In genomic region chr14:19763527-19763926, GRCm38 (mm10) we compare ENCODE assay signal across 11 mouse cellular contexts. TPM values are rescaled to one million over a fixed set of nuclear protein-coding genes. Genes with fewer than 3 reads are reported as not detected.
A peak's percentile ranks its signal among the peaks of the same experiment; 100 is the strongest.
DNase-seq lines count a peak whose midpoint lies in the region; ATAC-seq and TF ChIP-seq lines count a peak whose summit lies in the region.
"Had no signal": no experiment of that assay in that cellular context is flagged by ENCODE, and none has a peak within 500 bp of the region (broad histone marks: within the 10 kb centered on the region; RNA-seq: fewer than 3 reads in every experiment).

No protein-coding gene starts in this region.

- no peak for DNase-seq in heart, postnatal 4 days
- DNase-seq in midbrain, embryonic 10.5 days (ENCODE audit: low spot score): no peak
- DNase-seq in kidney, postnatal 4 days: peak; percentile 54 to 66
- DNase-seq in gastrocnemius, postnatal 10 days: no peak
- no peak for DNase-seq in liver, postnatal 0 days
- DNase-seq: cerebellum, adult 9-11 months; right cerebral cortex, postnatal 25 days had no signal

- no peaks in the 10 kb centered on the region for H3K27me3 ChIP-seq in heart, embryonic 11.5 days (ENCODE audit: control insufficient read depth, insufficient read depth, low read length)
- no peaks in the 10 kb centered on the region for H3K27me3 ChIP-seq in midbrain, embryonic 10.5 days (ENCODE audit: low read depth, poor library complexity, severe bottlenecking)
- H3K27me3 ChIP-seq in midbrain, embryonic 13.5 days: no peaks in the 10 kb centered on the region
- no peaks in the 10 kb centered on the region for H3K27me3 ChIP-seq in forebrain, embryonic 16.5 days (replicated peaks; ENCODE audit: control insufficient read depth, insufficient read depth, low read length)
- no peaks in the 10 kb centered on the region for H3K27me3 ChIP-seq in liver, postnatal 0 days (ENCODE audit: insufficient read depth, low read length)

- H3K9me3 ChIP-seq in heart, embryonic 11.5 days (replicated peaks; ENCODE audit: control insufficient read depth, low read length): no peaks in the 10 kb centered on the region
- no peaks in the 10 kb centered on the region for H3K9me3 ChIP-seq in midbrain, embryonic 10.5 days (replicated peaks)
- H3K9me3 ChIP-seq in midbrain, embryonic 13.5 days: no peaks in the 10 kb centered on the region
- H3K9me3 ChIP-seq in forebrain, embryonic 16.5 days (ENCODE audit: control insufficient read depth, low read length): no peaks in the 10 kb centered on the region
- H3K9me3 ChIP-seq in liver, postnatal 0 days (ENCODE audit: low read length): no peaks in the 10 kb centered on the region

- peak overlapping the region; percentile 47; the same call in 1 of the 2 replicates for H3K27ac ChIP-seq in heart, embryonic 11.5 days (ENCODE audit: low read depth, low read length)
- H3K27ac ChIP-seq in midbrain, embryonic 10.5 days (replicated peaks): 0 out of 2 replicates have a peak overlapping the region, but pooled peaks have one; percentile 17
- H3K27ac ChIP-seq in midbrain, embryonic 13.5 days: no peak overlapping the region
- no peak overlapping the region for H3K27ac ChIP-seq in forebrain, embryonic 16.5 days (ENCODE audit: low read length)
- H3K27ac ChIP-seq in liver, postnatal 0 days (ENCODE audit: low read depth): no peak overlapping the region

- no peak for ATAC-seq in heart, embryonic 11.5 days (replicated peaks; ENCODE audit: insufficient number of reproducible peaks, low FRiP score, low TSS enrichment)
- ATAC-seq in midbrain, embryonic 13.5 days: no peak
- ATAC-seq in forebrain, embryonic 16.5 days: 0 out of 2 replicates have a peak, but pooled peaks have one; percentile 39
- no peak for ATAC-seq in liver, postnatal 0 days

- H3K9ac ChIP-seq in heart, embryonic 11.5 days (ENCODE audit: low read depth, low read length): no peak overlapping the region
- H3K9ac ChIP-seq in midbrain, embryonic 13.5 days (replicated peaks): no peak overlapping the region
- no peak overlapping the region for H3K9ac ChIP-seq in forebrain, embryonic 16.5 days (replicated peaks; ENCODE audit: low read depth, low read length)
- no peak overlapping the region for H3K9ac ChIP-seq in liver, postnatal 0 days (replicated peaks)

- H3K4me2 ChIP-seq in heart, embryonic 11.5 days: no peak overlapping the region
- no peak overlapping the region for H3K4me2 ChIP-seq in midbrain, embryonic 13.5 days (replicated peaks)
- no peak overlapping the region for H3K4me2 ChIP-seq in forebrain, embryonic 16.5 days (ENCODE audit: low read length)
- H3K4me2 ChIP-seq in liver, postnatal 0 days (ENCODE audit: low read depth, low read length): no peak overlapping the region

- TF ChIP-seq CTCF in liver, postnatal 0 days (IDR thresholded peaks at IDR 0.05; ENCODE audit: low read depth): no peak

- H3K36me3 ChIP-seq in heart, embryonic 11.5 days (ENCODE audit: control insufficient read depth, insufficient read depth, low read length): peaks cover 5% of the 10 kb centered on the region
- H3K36me3 ChIP-seq in midbrain, embryonic 10.5 days: peaks cover 2% of the 10 kb centered on the region; the same call in 1 of the 2 replicates
- no peaks in the 10 kb centered on the region for H3K36me3 ChIP-seq in midbrain, embryonic 13.5 days
- no peaks in the 10 kb centered on the region for H3K36me3 ChIP-seq in forebrain, embryonic 16.5 days (ENCODE audit: control insufficient read depth, insufficient read depth)
- no peaks in the 10 kb centered on the region for H3K36me3 ChIP-seq in liver, postnatal 0 days (replicated peaks; ENCODE audit: insufficient read depth, low read length)

- 27% methylated on average over 8 of the region's 8 CpGs for WGBS in heart, embryonic 11.5 days (ENCODE audit: insufficient replicate concordance)
- 60% methylated on average over 8 of the region's 8 CpGs for WGBS in midbrain, embryonic 10.5 days
- 60% methylated on average over 8 of the region's 8 CpGs for WGBS in midbrain, embryonic 13.5 days
- WGBS in forebrain, embryonic 16.5 days: 30% methylated on average over 8 of the region's 8 CpGs
- 73% methylated on average over 8 of the region's 8 CpGs for WGBS in liver, postnatal 0 days (ENCODE audit: insufficient replicate concordance)

- H3K4me1 ChIP-seq in heart, embryonic 11.5 days (ENCODE audit: control insufficient read depth, insufficient read depth, low read length): peaks cover 56% of the 10 kb centered on the region
- H3K4me1 ChIP-seq in midbrain, embryonic 10.5 days: peaks cover 67% of the 10 kb centered on the region
- H3K4me1 ChIP-seq in midbrain, embryonic 13.5 days (replicated peaks): peaks cover 32% of the 10 kb centered on the region
- H3K4me1 ChIP-seq in forebrain, embryonic 16.5 days (replicated peaks; ENCODE audit: control insufficient read depth, insufficient read depth, low read length): peaks cover 6% of the 10 kb centered on the region
- peaks cover 15% of the 10 kb centered on the region for H3K4me1 ChIP-seq in liver, postnatal 0 days (ENCODE audit: insufficient read depth)

- no peak overlapping the region for H3K4me3 ChIP-seq in heart, embryonic 11.5 days (ENCODE audit: low read depth, low read length)
- no peak overlapping the region for H3K4me3 ChIP-seq in midbrain, embryonic 10.5 days
- no peak overlapping the region for H3K4me3 ChIP-seq in midbrain, embryonic 13.5 days (replicated peaks)
- no peak overlapping the region for H3K4me3 ChIP-seq in forebrain, embryonic 16.5 days (replicated peaks; ENCODE audit: low read length)
- no peak overlapping the region for H3K4me3 ChIP-seq in liver, postnatal 0 days (ENCODE audit: low read depth, low read length)
- H3K4me3 ChIP-seq: erythroblast, embryonic 14.5 days had no signal

- TF ChIP-seq EP300 in liver, postnatal 0 days (IDR thresholded peaks at IDR 0.05; ENCODE audit: low read depth): no peak

RNA-seq across cellular contexts. Expression of gene Nid2, which starts 12.5 kb away (rescaled TPM):
- polyA plus RNA-seq in heart, embryonic 11.5 days (2014; fragmentation: Nextera tagmentation; extraction: Ambion mirVana): 146 and 178 TPM in 2 replicates
- 100 to 1,000 TPM; 118 to 125 TPM for total RNA-seq in heart, postnatal 4 days (2021)
- polyA plus RNA-seq in midbrain, embryonic 10.5 days (2016; fragmentation: Nextera tagmentation; extraction: Ambion mirVana): 41.0 and 41.6 TPM in 2 replicates
- 35.1 and 40.7 TPM in 2 replicates for polyA plus RNA-seq in midbrain, embryonic 13.5 days (2015; fragmentation: Nextera tagmentation; extraction: Ambion mirVana)
- 28.4 and 39.7 TPM in 2 replicates for polyA plus RNA-seq in forebrain, embryonic 16.5 days (2015; fragmentation: Nextera tagmentation; extraction: Ambion mirVana)
- 10 to 100 TPM; 90.7 to 94.0 TPM for total RNA-seq in gastrocnemius, postnatal 10 days (2021)
- polyA plus RNA-seq in liver, postnatal 0 days (2015; fragmentation: Nextera tagmentation; extraction: Ambion mirVana): 4.9 and 5.9 TPM in 2 replicates

Comparison
In these comparisons a context has a peak if more than half of its experiments do, and no peak if none do; other contexts are left out.
1. H3K27ac ChIP-seq: peak in heart, embryonic 11.5 days (single experiment) and midbrain, embryonic 10.5 days (single experiment); none in midbrain, embryonic 13.5 days (single experiment), forebrain, embryonic 16.5 days (single experiment) and liver, postnatal 0 days (single experiment).
2. DNase-seq: peak in kidney, postnatal 4 days (2 of 2); none in heart, postnatal 4 days (single experiment), midbrain, embryonic 10.5 days (single experiment), gastrocnemius, postnatal 10 days (single experiment) and liver, postnatal 0 days (single experiment).